Mouse (Mus musculus) cerebellum, adult 8-10 months (tissue): ENCODE results near the gene Syce3.

Experiments used
- DNase-seq: peaks from one replicate; pipeline ENCODE4 v3.0.0; 2022

Syce3 gene

GRCm38 (mm10) chr15:89372068-89372467 lies 38.2 kb downstream of the Syce3 start:
- DNase-seq, result no peak

DNA sequence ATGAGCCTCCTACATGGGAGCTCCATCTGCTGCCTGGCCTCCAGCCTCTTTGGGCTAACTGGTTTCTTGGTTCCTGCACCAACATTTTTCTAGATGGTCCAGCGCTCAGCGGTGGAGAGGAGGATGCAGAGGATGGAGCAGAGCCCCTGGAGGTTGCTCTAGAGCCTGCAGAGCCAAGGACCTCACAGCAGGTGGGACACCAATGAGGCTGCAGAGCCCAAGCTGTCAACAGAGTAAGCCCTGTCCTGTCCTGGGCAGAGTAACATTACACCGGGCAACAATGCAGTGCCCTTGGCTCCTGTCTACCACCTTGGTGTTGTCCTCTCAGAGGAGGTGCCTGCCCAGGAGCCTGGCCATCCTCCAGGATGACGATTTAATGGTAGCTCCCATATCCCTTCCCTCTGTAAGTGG lies 45.2 kb downstream of the Syce3 start:
- DNase-seq, result peak; percentile 87

DNA sequence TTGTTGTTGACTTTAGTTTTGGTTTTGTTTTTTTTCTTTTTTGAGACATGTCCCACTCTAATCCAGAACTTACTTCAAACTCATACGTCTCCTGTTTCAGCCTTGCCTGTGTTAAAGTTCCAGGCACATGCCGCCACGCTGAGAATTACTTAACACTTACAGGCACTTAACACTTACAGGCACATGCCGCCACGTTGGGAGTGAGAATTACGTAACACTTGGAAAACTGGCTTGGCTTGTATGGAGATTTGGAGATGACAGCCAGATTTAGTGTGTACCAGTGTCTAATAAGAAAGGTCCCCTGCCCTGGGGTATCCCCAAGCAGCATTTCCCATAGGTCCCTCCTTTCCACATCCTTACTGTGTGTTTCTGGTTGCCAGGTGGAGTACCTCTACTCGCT lies 47.3 kb downstream of the Syce3 start:
- DNase-seq, result no peak

DNA sequence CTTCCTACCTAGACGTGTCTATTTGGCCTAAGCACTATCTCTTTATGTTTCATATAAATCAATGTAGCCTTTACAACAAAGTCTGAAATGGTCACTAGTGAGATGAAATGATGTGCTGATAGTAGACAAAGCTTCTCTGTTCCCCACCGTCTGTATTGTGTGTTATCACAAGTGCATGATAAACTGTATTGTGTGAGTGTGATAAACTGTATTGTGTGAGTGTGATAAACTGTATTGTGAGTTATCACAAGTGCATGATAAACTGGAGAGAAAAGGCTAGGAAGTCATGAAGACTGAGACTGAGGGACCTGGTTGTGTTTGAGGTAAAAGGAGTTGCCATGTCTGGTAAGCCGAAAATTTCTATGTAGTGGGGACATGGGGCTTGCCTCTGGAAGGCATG lies 51.5 kb downstream of the Syce3 start:
- no peak for DNase-seq

DNA sequence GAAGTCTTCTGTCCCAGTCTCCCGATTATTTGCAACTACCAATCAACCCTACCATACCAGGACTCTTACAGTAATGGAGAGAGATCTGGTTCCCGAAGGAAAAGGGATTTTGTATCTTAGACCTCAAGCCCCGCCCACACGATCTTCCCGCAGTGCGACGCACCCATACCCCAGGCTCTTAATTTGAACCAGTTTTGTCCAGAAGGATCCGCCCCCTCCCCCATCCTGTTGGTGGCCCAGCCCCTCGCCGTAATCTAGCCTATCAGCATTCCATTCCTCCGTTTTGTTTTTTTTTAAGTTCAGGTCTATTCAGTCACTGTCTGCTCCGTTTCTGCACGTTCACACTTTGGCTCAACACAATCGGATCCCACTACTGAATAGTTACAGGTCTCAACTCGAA lies 53.9 kb downstream of the Syce3 start:
- DNase-seq, result no peak

DNA sequence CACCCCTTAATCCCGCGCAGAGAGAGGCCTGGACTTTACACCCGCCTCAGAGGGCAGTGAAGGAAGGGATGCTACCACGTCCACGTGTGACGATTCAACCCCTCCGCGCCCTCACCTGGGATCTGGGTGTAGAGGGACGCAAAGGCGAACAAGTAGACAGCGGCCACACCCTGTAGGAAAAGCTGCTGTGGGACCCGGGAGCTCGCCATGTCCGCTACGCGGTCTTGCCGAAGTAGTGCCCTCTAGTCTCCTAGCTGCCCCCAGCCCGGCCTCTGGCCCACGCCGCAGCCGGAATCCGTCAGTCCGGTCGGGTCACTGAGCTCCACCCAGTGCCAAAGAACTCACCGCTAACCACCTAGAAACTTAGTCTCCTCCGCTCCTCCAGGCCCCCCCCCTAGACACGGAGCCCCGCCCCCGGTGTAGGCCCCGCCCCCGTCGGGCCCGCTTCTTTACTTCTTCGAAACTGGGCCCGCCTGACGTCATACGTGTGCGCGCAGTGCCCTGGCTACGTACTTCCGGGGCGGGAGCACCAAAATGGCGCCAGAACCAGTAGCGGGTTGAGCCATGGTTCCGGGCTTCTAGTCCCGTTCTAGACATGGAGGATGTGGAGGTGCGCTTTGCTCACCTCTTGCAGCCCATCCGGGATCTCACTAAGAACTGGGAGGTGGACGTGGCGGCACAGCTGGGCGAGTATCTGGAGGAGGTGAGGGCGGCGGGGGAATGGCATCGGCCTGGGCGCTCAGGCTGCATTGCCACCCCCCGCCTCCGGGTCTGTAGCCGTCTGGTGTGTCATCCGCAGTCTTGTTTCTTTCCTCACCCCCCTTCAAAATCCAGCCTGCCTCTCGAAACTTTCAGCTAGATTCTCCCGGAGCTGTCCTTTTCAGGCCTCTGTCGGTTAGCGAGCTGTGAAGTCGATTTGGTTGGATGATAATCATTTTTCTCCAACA lies 54.8 kb downstream of the Syce3 start, which contains the start of the genes Lmf2 and Ncaph2:
Gene Lmf2, minus strand, starts transcription at position 419 of the 947 bp plus-strand sequence.
Gene Ncaph2, plus strand, starts transcription at position 479 of the 947 bp plus-strand sequence.
- peak; percentile 93 for DNase-seq

DNA sequence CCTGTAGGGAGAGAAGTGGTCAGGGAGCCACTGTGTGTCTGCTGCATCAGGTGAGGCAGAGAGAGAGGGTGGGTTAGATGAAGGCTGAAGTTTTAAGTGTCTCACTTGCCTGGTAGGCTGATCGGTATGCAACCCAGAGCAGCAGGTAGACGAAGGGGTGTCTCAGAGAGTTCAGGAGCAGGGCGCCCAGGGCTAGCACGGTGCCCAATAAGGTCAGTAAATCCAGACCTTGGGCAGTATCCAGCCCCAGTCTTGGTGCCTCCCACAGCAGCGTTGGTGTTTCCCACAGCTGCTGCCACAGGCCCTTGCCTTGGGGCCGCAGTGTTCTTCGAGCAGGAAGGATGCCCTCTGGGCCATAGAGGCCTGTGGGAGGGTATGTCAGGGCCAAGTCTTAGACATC lies 55.8 kb downstream of the Syce3 start:
- no peak for DNase-seq

- no peak for DNase-seq
Observed at GRCm38 (mm10) chr15:89353837-89354236, 56.5 kb downstream of the Syce3 start.

DNA sequence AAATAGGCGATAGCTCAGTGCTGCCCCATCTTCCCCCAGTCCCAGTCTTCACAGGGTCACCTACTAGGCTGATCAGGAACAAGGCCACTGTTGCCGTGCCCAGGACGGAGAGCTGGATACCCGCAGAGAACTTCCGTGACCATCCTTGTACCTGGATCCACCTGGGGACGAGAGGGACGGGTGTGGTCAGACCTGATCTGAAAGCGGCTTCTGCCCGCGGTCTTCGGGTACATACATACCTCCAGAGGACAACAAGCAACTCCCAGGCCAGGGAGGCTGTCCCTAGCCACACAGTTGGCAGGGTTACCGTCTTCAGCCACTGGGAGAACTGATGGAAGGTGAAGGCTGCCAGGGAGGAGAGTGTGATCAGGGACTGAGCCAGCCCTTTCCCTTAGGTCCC lies 57.5 kb downstream of the Syce3 start:
- DNase-seq, result no peak

- no peak for DNase-seq
Observed at GRCm38 (mm10) chr15:89352054-89352453, 58.2 kb downstream of the Syce3 start.

GRCm38 (mm10) chr15:89351302-89351701 lies 59.0 kb downstream of the Syce3 start:
- no peak for DNase-seq

GRCm38 (mm10) chr15:89350447-89350846 lies 59.9 kb downstream of the Syce3 start:
- no peak for DNase-seq

DNA sequence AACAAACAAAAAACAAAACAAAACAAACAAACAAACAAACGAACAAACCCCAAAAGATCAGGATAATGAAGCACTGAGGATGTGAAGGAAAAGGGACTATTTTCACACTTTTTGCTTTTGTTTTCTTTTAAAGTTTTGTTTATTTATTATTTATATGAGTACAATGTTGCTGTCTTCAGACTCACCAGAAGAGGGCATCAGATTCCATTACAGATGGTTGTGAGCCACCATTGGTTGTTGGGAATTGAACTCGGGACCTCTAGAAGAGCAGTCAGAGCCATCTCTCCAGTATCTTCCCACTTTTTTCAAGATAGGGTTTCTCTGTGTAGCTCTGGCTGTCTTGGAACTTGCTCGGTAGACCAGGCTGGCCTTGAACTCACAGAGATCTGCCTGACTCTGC lies 67.0 kb downstream of the Syce3 start:
- DNase-seq, result no peak

GRCm38 (mm10) chr15:89341678-89342077 lies 68.6 kb downstream of the Syce3 start:
- no peak for DNase-seq
